Mouse (Mus musculus): ENCODE data around the gene 9230112D13Rik.

DNA sequence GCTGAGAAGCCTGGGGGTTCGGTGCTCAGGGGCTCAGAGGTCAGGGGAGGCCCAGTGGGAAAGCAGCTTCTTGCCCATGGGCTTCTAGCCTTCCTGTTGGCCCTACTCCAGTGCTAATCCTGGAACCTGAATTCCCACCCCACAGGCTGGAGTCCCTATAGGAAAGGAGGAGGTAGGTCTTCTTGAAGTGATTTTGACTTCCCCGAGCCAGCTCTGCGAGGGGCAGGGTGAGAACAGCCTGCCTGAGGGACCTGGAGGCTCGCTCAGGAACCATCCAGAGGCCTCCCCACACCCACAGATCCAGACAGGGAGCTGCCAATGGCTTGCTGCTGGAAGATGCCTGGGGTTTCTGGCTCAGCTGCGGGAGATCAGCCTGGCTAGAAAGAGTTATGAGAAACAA, 45.1 kb upstream of the 9230112D13Rik start:
- TF ChIP-seq CTCF (IDR thresholded peaks at IDR 0.05; ENCODE audit: control insufficient read depth, insufficient read depth, low read length) (no peak), POLR2A (IDR thresholded peaks at IDR 0.05; ENCODE audit: borderline replicate concordance, control insufficient read depth, low read depth, low read length) (no peak)

Data from bone marrow, adult 2 months (tissue).